Mouse (Mus musculus): ENCODE measurements at regions not wholly inside any gene's neighbourhood (a gene's known extent, or its start where the extent isn't known, plus 50 kb on each side); places are given as distances from the start of the nearest gene placed in this dataset.
A peak's percentile ranks its signal among the peaks of the same experiment; 100 is the strongest.

GRCm38 (mm10) chr7:145102692-145103091, 105.2 kb downstream of the 1810010D01Rik start:
- DNase-seq = no peak

DNA sequence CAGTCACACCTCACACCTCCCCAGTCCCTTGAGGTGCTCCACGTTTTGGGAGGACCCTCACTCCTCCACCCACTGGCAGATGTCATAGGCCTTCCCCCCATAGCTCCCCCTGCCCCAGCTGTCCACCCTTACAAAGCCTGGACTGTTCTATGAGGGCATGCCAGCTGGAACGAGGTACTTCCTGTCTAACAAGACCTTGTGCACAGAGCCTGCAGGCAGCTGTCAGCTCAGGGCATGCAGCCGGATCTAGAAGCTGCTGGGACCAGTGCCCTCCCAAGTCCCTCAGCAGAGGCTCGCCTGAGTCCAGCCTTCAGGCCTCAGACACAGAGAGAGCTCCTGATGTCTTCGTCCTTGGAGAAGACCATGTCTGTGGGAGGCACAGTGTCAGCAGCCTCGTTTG, 105.7 kb downstream of the 1810010D01Rik start:
- peak; percentile 66 for DNase-seq

DNA sequence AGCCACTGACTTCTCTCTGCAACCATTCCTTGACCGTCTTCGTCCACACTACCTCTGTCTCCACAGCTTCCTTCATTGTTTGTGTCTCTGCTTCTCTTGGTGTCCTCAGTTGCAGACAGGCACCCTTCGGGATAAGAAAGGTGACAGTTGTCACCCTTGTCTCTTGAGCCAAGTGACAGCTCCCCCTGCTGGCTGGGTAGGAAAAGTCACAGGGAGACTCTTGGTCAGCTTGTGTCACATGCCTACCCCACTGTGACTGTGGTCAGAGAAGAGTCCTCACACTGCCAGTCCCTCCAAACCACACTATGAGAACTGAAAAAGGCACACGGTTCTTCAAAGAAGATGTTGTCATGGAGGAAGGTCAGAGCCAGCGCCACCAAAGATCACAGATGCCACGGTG, 109.6 kb downstream of the 1810010D01Rik start:
- DNase-seq = no peak

- no peak for DNase-seq
Measured at GRCm38 (mm10) chr7:145094134-145094526, 113.8 kb downstream of the 1810010D01Rik start.

DNA sequence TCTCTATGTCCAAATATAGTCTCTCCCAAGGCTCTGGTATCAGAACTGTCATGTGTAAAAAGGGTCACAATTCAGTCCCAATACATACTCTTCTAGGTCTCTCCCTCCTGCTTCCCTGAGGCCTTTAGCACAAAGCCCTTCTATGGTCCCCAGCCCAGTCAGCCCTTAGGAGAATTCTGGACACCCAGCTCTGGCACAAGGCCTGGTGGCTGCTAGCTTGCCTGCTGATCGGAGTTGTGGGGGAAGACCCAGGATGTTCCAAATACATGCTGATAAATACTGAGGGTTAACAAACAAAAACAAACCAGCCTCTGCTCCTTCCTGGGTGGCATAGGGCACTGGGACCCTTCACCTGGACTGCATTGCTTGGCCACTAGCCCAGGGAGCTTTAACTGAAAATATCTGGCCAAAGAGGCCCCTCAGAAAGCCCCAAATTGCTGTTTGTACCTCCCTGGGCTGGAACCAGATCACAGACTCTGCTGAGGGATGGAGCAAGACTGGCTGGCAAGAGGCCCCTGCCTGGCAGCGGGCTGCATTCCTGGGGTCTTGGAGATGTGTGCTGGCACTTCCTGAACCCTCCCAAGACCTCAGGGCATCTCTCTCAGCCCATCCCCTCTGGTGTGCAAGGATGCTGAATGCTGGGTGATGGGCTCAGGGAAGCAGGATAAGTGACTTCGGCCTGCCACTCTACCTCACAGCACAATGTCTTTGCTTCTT, 114.3 kb downstream of the 1810010D01Rik start:
- DNase-seq = no peak

DNA sequence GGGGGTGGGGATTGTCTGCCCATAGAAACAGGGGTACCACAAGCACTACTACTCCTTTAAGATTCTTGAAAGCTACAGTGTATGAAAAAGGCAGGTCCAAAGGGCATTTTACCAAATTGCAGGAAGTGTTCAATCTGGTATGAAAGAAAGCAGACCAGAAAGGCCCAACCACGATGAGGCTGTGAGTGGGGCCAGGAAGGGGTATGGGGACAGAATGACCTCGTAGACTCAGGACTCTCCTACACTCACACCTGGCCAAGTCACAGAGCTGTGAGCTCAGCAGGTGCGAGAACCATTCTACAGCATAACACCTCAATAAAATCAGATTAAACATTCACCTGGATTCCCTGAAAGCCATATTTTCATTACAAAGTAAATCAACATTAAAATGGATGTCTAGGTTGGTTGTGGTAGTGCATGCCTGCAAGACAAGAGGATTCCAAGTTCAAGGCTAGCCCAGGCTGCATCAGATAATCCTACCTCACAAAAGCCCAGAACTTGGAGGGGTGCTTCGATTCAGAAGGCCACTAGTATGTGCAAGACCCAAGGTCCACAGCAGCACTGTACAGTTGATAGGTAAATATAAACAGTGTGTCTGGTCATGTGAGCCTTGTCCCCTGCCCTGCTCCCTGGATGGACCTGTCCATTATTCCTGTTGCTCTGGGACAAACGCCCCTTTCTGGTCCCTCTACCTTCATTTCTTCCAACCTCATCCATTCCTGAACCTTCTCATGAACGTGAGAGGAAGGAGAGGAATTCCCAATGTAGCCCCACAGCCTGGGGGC, 115.3 kb downstream of the 1810010D01Rik start:
- no peak for DNase-seq

DNA sequence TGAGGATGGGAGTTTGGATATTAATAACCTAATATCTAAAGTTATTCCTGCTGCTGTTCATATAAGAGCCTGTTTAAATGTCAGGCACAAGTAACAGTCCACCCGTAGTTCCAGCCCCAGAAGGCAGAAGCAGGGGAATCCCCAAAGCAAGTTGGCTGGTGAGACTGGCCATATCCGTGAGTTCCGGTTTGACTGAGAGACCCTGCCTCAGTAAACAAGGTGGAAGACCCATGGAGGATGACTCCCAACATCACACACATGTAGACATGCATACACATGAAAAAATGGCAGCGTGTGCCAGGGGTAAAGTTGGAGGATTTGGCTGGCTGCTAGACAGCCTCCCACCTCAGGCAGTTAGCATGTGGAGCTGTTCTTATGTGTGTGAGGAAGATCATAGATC, 117.1 kb downstream of the 1810010D01Rik start:
- DNase-seq = no peak

GRCm38 (mm10) chr7:145089315-145089721, 118.6 kb downstream of the 1810010D01Rik start:
- DNase-seq = no peak

- no peak for DNase-seq
Measured at GRCm38 (mm10) chr7:145088655-145089054, 119.3 kb downstream of the 1810010D01Rik start.

- DNase-seq = no peak
Measured at GRCm38 (mm10) chr7:145087790-145088189, 120.1 kb downstream of the 1810010D01Rik start.

- no peak for DNase-seq
Measured at GRCm38 (mm10) chr7:145082917-145083752, 124.8 kb downstream of the 1810010D01Rik start.

GRCm38 (mm10) chr7:145071996-145072790, 132.5 kb upstream of the Ccnd1 start:
- DNase-seq = peak; percentile 22

GRCm38 (mm10) chr7:145071533-145071932, 131.8 kb upstream of the Ccnd1 start:
- no peak for DNase-seq

GRCm38 (mm10) chr7:145067366-145067765, 127.6 kb upstream of the Ccnd1 start:
- no peak for DNase-seq

DNA sequence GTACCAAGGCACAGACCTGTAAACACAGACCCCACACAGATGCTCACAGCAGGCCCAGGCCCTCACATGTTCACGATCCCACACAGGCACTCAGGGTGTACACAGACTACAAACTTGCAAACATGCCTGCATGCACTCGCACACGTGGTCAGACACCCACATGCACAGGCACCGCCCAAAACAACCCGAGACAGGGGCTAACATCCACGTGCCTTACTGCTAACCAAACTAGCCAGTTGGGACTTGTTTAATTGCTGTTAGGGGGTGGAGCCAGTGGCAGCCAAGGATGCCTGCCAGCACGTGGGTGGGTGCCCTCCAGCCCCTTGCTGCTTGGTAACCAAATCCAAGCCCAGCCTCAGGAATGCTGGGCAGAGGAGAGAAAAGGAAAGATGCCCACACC, 116.6 kb upstream of the Ccnd1 start:
- no peak for DNase-seq

DNA sequence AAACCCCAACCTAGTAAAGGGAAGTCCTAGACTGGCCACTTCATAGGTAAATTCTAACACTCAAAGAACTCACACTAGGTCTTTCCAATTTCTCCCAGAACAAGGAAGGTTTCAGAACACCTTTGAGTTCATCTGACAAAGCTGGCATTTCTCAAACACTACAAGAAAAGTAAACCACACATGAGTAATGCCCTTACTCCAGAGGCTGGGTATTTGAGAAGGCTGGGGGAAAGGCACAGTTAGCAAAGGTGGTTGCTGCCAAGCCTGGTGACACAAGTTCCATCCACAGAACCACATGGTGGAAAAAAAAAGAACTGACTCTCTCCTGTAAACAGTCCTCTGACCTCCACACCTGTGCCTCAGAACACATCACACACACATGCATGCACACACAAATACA, 111.9 kb upstream of the Ccnd1 start:
- no peak for DNase-seq

- no peak for DNase-seq
Measured at GRCm38 (mm10) chr7:145050729-145051128, 111.0 kb upstream of the Ccnd1 start.

DNA sequence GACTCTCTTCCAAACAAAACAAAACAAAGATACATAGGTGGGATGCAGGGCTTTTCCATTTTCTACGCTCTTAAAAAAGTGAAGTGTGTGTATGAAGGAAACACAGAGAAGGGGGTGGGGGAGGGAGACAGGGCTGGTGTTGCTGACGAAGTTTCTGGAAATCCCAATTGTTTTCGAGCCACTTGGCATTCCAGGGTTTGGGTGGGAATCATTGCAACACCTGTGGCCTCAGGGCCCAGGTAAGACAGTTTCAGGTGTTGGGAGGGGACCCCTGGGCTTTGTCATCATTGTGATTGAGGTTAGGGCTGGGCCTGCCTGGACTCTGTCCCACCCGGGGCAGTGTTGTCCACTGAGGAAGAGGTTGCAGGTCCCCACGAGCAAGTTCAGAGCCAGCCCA, 108.8 kb upstream of the Ccnd1 start:
- DNase-seq = no peak

GRCm38 (mm10) chr7:145047771-145048480, 108.2 kb upstream of the Ccnd1 start:
- no peak for DNase-seq

- DNase-seq = no peak
Measured at GRCm38 (mm10) chr7:145045230-145045629, 105.5 kb upstream of the Ccnd1 start.

- no peak for DNase-seq
Measured at GRCm38 (mm10) chr7:145043455-145044149, 103.9 kb upstream of the Ccnd1 start.
